Mouse (Mus musculus) right cerebral cortex, adult 18-20 months (tissue): ENCODE measurements around the gene Kpnb1.
A peak's percentile ranks its signal among the peaks of the same experiment; 100 is the strongest.

Experiments
- DNase-seq: peaks from one replicate; pipeline ENCODE4 v3.0.0; 2022; ENCODE audit warnings: mixed read lengths

The Kpnb1 gene

DNA sequence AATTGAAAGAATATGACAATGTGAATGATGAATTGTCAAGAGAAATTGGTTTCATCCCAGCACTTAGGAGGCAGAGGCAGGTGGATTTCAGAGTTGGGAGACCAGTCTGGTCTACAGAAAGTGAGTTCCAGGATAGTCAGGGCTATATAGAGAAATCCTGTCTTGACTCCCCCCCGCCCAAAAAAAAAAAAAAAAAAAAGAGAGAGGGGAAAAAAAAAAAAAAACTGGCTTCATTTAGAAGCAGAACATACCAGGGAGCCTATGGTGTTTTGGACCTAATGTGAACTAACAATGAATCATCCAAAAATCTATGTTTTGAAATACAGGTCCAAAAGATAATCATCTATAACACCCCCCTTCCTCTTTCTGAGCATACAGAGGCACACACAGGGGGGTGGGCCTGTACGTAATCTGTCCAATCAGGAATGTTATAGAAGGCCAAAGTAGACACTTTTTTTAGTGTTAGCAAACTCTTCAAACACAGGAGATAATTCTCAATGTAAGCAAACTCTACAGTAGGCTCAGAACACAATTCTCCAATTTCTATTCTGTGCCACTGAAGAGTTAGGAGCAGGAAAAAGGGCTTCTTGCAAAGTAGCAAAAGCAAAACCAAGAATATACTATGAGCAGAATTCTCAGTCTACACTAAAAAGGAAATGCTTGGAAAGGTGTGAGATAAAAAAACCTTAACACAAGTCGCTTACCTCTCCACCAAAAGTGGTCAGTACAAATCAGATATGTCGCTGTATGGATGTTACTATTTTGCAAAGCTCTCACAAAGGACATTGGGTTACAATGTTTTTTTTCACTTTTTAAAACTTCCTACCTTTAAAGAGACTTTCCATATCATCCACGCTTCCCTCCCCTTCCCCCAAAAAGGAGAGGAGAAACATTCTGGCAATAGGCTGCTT is 1.7 kb downstream of the Kpnb1 start:
- no peak for DNase-seq

DNA sequence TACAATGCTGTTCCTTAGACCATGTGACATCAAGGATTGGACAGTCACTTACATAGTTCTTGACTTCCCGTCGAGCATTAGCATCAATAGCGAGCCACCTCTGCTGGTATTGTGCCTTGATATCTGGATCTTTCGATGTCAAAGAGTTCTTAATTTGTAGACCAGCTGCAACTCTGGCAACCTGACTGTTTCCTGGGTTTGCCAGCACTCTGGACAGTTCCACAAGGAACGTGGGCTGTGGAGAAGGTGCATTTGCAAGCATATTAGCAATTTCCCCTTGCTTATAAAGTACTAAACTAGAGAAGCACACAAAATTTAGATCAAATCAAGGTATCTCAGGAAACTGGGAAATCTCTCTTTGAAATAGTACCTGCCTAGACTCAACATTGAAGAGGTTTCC is 2.8 kb downstream of the Kpnb1 start:
- no peak for DNase-seq

DNA sequence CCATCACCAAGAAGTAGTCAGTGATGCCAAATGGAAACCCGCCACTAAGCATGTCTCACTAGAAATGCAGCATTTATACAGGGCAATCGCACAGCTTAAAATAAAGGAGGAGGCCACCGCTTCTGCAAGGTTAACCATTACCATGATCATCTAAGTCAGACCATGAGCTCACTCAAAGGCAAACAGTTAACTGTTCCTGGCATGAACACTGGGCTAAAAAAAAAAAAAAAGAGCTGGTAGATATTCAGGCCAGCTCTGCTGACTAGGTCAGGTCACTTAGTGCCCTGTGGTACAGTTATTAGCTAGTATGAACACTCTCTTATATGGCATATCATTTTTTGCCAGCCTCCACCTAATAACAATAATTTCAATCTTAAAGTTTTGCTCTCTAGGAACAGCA is 5.2 kb downstream of the Kpnb1 start:
- DNase-seq = no peak

DNA sequence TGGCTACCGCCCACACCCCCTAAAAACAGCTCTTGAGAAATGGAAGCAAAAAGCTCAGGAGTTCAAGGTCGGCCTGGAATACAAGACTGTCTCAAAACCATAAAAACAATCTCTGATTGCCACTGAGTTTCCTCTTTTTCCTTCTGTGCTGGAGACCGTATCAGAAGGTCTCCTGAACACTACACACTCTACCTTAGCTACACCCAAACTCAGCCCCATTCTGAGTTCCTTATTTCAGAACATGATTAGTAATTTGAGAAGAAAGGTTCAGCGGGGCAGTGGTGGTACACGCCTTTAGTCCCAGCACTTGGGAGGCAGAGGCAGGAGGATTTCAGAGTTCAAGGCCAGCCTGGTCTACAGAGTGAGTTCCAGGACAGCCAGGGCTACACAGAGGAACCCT is 6.6 kb downstream of the Kpnb1 start:
- DNase-seq = no peak

DNA sequence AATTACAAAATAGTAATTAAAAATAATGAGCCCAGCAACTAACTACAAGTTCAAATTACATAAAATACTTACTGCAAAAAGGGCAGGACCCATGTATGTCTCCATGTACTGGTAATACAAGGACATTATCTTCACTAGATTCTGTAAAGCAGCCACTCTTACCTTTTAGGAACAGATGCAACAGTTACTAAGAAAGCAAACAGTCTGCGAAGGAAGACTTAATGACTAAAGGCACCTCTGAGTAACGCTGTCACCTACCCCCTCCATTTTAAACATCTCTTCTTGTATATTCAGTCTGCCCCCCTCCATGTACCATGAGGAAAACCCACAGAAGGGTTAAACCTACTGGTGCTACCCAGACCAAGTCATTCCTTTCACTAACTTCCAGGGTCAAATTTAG is 9.5 kb downstream of the Kpnb1 start:
- no peak for DNase-seq

DNA sequence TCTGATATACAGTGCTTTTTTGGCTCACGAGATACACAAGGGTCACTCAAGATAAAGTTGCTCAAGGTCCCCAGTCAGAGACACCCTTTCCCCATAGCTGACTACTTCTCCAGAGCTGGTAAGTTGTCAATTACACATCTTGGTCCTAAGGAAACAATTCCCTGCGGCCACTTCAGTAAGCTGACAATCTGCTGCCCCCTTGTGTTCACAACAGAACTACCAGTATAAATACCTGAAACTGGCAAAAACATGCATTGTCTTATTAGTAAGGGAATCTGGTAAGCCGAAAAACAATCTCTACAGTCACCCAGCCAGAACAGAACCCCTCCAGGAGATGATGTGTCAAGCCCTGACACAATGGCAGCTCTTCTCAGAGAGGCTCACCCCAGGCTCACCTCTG is 10.8 kb downstream of the Kpnb1 start:
- DNase-seq = peak; percentile 45

DNA sequence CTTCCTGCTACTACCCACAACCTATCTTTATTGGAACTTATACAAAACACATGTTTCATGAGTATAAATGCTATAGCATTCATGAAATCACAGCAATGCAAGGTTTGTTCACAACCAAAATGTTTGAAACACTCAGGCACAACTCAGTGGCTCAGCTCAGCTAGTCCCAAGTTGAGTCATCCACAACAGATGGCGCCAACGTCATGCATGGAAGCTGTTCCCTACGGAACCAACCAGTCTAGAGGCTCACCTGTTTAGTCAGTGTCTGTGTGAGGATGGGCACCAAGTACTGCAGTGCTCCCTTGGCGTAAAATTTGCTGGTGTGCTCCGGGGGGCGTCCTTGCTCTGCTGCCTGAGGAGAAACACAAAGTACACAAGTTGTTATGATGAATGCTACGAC is 12.2 kb downstream of the Kpnb1 start:
- peak; percentile 67 for DNase-seq

DNA sequence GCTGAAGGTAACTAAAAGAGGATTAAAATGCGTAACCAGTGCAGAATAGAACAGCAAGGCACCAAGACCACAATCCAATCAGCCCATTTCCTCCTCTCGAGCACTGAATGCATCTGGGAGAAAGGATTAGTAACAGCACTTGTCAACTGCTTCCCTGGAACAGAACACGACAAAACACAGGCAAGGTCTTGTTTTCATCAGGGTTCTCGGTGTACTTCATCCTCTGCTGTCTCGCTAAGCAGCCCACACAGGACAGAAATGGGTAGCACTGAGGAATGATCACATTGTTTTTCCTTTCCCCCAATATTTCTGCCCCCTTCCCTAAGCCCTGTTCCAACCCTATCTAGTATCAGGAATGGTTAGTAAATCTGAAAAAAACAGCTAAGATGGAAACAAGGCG is 27.3 kb downstream of the Kpnb1 start:
- DNase-seq = no peak

DNA sequence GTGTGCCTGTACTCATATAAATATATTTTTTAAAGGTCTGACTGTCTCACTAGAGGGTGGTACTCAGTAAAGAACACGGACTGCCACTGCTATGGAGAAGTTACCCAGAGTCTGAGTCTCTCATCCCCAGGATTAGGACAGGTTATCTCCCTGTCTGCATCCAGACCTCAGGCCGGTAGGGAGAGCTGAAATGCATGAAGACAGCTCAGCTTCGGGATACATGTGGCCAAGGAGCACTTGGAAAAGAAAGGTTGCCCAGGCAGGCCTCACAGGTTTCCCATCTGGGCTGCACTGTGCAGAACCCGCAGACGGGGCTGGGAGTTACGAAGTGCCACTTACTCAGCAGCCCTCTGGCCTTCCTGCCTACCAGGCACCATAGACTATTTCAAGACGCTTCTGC is 30.7 kb downstream of the Kpnb1 start:
- no peak for DNase-seq

DNA sequence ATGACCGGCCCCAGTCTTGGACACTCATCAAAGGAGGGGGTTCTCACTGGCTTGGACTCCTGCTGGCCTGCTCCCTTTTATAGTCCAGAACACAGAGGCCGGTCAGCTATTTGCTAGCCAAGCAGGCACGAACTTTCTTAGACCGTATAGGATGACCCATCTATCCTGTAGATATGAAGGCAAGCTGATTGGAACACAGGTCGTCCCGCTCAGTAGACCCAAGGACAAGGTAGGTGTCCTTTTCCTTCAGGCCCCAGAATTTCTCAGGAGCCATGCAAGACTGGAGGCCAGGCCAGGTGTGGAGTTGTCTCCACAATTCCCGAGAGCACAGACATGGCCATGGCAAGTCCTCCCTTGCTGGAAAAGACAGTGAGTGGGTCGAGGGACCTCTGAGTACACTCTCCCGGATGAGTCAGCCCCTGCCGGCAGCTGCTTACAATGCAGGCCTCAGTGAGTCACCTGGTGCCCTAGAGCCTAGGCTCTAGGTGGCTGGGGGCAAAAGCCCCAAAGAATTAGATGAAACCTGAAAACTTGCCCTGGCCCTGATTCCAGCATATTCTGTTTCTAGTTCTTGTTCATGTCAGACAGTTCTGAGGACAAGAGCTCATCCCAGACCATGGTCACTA is 34.9 kb downstream of the Kpnb1 start:
- DNase-seq = no peak

DNA sequence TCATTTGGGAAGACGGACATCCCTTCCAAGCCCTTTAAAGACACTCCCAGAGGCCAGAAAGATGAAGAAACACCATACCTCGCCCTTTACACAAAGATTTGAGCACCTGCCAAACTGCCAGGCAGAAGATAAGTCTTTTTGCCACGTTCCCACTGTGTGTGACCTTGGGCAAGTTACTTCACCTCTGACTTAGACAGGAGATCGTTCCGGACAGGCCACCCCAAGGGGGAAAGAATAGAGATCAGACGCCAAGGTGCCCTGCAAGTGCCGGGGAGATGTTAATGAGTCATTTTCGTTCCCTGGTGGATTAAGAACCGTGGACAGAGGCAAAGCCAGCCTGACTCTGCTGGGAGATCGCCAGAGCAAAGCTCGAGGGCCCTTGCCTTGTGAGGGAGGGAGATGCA is 35.7 kb downstream of the Kpnb1 start:
- no peak for DNase-seq

DNA sequence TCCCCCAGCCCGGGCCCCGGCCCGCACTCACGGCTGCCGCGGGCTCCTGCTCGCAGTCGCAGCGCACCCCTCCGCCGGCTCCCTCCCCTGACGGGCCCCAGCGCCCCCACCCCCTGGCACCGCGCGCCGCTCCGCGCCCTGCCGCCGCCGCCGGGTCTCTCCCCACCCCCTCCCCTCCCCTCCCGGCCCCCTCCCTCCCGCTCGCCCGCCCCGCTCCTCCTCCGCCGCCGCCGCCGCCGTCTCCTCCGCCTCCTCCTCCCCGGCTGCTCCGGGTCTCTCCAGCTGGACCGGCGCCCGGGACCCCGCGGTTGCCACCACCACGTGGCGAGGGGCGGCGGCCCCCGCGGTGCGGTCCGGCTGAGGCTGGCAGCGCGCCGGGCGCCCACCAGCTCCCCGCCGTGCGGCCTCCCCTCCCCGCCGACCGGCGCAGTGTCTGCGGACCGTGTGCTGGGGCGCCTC is 36.3 kb downstream of the Kpnb1 start, which contains the start of gene Tbkbp1:
Tbkbp1 (minus strand) TSS at position 153 of the 459 bp plus-strand sequence.
- peak; percentile 46 for DNase-seq

DNA sequence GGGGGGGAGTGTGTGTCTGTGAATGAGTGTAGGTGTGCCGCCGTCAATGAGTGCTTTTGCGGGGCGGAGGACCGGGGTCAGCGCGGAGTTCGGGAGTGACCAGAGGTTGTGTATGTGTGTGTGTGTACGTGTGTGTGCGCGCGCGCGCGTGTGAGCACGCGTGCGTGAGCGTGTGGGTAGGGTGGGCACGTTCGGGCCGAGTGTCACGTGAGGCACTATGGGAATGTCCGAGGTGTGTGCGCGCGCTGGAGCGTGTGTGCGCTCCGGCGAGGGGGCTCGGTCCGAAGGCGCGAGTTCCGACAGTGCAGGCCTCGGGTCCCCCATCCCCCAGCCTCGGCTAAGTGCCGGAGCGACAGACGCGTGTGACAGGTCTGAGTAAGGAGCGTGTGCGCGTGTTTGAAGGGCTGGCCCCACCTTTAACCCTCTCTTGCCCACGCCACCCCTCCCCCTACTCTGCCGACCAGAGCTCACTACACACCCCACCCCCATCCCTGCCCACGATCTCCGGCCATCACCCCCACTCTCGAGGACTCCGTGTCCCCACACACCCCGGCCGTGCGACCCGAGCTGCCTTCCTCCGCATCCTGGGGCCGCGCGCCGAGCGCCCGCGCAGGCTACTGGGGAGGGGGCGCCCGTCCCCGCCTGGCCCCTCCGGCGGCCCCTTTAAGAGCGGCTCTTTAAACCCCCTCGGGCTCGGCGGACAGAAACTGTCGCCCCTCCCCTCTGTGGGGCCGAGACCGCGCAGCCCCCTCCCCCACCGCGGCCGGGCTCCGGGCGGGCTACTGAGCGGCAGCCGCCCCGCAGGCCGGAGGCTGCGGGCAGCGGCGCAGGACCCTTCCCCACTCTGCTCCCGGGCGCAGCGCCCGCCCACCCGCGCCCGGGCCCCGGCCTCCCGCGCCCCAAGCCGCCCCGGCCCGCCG is 37.0 kb downstream of the Kpnb1 start:
- peak; percentile 65 for DNase-seq

DNA sequence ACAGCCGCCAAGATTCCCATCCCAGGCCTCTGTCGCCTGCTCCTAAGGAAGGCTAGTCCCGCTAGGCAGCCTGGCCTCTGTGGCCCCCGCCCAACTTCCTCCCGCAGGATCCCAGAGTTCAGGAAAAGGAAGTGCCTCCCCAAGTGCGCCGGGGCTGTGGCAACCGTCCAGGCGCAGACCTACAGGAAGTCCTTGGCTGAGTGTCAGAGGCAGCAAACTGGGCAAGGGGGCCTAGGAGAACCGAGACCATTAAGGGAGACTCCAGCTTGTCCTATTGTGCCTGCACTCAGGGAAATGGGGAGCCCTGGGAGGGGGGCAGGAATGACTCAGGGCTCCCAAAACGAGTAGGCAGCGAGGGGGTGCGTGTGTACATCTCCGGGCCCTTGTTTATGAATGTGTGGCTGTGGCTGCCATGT is 37.7 kb downstream of the Kpnb1 start:
- DNase-seq = peak; percentile 60

DNA sequence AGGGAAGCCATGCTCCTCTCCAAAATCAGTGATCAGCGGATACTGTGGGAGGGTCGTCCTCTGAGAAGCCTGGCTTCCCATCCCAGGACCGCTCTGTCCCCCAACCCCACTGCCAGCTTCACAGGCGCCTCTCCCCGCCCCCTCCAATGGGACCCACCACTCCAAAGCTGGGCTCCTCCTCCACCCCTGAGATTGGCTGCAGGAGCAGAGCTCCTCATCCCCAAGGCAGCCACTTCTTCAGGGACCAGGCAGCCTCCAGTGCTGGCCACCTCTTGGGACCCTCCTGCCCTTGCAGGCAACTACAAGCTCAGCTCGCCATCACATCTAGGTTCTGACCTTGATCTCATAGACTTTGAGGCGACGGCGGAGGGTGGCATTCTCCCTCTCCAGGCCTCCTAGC is 38.7 kb downstream of the Kpnb1 start:
- no peak for DNase-seq

DNA sequence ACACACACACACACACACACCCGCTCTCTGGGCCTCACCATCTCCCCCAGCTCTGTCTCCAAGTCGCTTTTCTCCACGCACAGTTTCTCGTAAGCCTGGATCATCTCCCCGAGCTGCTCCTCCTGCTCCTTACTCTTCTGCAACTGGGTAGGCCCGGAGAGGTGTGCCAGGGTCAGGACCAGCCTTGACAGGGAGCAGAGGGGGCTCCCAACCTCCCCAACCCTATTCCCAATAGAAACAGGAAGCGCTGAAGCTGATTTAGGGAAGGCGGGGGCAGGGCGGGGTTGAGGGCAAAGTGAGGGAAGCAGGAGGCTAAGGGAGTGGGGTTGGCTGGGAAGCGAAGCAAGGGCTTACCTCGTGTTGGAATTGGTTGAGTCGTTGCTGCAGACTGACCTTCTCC is 39.1 kb downstream of the Kpnb1 start:
- DNase-seq = no peak

DNA sequence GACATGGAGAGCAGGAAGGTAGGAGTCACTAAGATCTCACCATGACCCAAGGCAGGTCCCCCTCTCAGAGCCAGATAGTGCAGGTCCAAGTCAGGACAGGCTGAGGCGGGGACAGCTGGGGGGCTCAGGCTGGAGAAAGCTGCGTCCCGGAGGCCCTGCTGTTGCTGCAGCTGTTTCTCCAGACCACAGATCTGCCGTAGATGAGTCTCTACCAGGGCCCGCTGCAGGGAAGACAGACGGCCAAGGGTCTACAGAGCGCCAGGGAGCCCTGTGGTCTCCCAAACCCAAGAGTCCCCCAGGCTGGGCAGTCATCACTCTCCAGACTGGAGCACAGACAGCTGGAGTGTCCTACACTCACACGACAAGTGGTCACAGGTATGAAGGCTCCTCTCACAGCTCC is 40.3 kb downstream of the Kpnb1 start:
- no peak for DNase-seq

DNA sequence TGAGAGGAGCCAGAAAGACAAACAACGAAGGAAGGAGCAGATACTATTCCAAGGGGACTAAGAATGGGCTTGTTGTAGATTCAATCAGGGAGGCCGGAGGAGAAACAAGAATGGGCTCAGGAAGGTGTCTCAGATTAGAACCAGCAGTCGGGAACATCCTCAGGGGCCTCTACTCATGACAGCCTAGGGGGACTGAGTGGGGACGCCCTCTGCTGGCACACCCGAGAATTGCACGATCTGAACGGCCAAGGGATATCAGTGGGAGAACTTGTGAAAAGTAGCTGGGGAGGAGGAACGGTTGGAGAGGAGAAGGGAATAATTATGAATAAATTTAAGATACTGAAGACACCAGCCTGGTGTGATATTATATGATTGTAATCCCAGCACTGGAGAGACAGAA is 41.0 kb downstream of the Kpnb1 start:
- DNase-seq = peak; percentile 80

DNA sequence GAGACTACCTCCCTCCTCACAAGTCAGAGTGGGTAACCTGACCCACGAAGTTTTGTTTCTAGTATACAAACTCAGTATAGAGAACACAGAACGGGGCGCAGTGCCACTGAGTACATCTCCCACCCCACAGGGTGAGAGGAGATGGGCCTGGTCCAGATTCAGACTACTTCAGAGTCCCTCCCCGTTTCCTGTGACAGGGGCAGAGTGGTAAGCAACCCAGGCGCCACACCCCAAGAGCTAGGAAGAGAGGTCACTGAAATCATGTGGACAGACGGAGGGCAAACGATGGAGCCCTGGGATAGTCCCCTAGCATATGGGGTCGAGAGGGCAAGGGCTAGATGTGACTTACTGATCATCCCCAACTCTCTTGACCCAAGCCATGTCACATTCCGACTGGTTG is 41.7 kb downstream of the Kpnb1 start:
- DNase-seq = no peak

DNA sequence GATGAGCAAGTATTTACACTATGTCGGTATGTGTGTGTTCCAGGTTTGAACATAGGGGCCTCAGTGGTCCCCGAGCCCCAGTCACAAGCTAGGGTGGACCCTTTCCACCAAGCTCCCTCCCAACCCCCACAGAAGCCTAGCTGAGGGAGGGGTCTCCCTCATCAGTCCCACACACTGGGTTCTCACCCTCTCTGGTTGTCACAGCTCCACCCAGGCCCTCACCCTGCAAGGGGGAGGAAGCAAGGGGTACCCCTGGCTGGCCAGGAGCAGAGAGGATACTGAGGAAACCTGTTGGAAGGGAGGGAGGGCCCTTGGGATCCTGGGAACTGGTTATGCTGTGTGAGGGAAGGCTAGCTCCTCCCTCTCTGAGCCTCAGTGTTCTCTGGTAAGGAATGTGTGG is 42.4 kb downstream of the Kpnb1 start:
- no peak for DNase-seq

DNA sequence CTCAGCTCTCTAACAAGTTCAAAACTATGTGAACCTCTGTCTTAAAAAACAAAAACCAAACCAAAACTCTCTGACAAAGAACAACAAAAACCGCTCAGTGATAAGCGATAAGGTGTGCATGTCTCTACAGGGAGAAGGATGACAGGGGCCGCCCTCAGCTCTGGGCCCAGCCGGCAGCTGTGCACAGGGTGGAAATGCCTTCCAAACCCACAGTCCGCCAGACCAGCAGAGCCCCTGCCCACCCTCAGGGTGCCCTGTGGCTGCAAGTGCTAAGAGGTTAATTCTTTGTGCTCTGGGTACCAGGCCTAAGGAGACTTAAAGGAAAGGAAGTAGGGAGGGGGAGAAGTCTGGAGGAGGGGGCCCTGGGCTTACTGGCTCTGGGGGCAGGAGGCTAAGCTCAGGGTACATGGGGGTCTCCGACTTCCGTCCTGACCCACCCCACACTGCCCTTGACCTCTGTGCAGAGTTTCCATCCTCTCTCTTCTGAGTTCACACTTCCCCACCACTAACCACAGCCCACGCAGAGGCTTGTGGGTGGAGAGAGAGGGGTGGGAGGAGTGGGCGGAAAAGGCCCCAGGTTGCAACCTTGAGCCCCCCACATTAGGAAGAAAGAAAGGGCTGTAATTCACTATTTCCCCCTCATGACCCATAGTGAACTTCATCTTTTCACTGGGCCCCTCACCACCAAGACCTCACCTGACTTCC is 44.3 kb downstream of the Kpnb1 start:
- no peak for DNase-seq

DNA sequence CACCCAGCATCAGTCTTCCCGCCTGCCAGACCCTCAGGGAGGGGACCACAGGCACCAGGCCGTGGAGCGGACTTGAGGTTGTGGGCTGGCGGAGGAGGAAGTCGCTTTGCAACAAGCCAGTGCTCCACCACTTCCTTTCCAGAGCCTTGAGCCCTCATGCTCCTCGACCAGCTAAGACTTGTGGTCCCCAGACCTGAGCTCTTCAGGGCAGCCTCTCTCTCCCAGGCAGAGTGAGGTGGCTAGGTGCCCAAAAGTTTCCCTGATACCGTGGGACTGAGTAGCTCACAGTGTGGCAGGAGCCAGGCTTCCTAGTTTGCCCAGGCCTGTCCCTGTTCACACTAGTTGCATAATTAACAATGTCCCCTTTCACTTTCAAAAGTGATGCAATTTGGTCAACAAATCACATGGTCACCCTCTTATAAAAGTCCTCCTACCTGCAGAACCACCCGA is 45.5 kb downstream of the Kpnb1 start:
- no peak for DNase-seq

DNA sequence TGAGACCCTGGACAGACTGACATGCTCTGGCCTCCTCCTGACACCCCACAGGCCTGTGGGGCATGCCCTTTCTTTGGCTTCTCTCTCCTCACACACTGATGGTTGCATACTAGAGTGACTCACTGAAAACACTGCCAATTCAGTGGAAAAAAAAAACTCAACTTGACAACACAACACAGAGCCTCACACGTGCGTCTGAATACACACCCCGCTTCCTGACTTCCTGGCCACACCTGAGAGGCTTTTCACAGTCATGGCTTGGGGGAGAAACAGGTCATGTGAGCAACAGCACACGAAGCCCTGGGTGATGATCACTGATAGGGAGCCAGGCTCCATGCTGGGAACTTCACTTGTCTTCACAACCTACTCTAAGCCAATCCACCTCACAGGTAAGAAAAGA is 46.9 kb downstream of the Kpnb1 start:
- no peak for DNase-seq
